Mouse (Mus musculus): ENCODE data around the gene Bcl9.
A peak's percentile ranks its signal among the peaks of the same experiment; 100 is the strongest.

Gene Bcl9

GRCm38 (mm10) chr3:97297553-97298432 lies at the start of gene Bcl9:
Gene Bcl9, minus strand, starts transcription at chr3:97297917.
- peak; percentile 94 for DNase-seq (ENCODE audit: low read depth, low spot score)

DNA sequence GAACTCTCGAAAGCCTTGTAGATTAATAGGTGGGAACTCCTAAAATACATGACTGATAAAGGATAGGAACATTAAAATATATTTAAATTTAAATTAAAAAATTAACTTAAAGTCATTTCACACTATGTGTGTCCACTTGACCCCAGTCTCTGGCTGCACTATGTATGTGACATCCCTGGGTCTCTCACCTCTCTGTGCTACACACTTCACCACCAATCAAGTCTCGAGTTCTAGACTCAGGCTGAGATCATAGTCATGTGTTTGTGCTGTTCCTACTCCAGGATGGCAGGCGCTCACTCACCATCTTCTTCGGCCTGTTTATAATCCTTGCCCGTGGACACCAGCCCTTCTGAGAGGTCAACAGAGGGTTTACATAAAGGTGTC lies 41.5 kb upstream of the Bcl9 start:
- no peak for DNase-seq (ENCODE audit: low read depth, low spot score)

DNA sequence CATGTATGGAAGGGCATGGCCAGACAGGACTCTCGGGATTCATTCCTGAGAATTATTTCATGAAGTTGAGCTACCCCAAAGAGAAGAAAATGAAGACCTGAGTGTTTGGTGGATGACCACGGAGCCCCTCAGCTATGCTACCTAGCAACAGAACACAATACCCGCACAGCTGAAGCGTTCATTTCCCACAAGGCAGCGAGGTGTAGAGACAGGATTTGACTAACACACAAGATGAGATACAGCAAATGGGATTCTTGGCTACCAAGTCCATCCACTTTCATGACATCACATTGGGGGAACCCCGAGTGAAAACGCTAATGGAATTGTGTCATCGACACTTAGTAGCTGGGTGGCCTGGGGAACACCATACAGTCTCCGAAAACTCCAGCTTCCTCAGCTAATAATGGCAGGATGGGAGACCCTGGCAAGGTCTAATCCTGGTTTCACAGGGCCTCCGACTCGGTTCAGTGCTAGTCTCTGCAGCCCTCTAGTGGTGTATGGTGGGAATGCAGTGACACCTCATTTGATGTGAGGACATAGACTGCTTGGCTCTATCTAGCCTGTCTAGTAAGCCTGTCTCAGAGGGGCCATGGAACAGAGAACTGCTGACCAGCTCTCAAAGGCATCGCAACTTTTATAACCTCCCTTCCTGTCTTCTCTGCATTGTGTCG lies 40.9 kb upstream of the Bcl9 start:
- DNase-seq (ENCODE audit: low read depth, low spot score), result peak; percentile 72

DNA sequence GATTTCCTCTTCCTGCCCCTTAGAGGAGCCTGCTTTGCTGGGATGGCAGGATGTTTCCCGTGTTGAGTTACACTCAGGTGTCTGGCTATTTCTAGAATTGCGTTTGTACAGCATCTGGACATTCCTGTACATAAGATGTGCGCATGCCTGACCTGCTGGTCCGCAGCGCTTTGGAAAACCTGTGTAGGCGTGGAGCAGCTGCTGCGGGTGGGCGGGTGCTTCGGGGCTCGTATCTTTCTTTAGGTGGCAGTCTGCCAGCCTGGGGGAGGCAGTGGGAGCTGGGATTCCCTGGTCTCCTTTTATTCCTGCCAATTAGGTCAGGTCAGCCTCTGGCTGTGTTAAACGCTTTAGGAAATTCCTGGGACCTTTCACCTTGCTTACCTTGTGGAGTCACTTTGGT lies 39.6 kb upstream of the Bcl9 start:
- no peak for DNase-seq (ENCODE audit: low read depth, low spot score)

- DNase-seq (ENCODE audit: low read depth, low spot score), result no peak
Observed at GRCm38 (mm10) chr3:97336331-97336730, 38.6 kb upstream of the Bcl9 start.

DNA sequence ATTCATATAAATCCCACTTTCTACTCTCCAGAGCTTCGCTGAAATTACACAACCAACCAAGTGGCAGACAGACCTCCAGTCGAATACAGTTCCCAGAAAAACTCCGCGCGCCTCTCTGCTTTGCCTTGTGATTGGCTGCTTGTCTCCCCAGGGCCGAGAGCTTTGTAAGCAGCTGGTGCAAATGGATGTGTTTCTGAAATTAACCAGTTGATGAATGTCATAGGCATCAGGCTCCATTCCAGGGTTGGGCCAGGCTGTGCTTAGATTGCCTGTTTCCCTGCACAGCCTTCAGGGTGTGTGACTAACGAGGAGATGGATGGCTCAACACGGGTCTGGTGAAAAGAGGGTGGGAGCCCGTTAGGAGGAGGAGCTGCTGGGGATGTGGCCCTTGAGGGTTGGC lies 36.9 kb upstream of the Bcl9 start:
- DNase-seq (ENCODE audit: low read depth, low spot score), result no peak

DNA sequence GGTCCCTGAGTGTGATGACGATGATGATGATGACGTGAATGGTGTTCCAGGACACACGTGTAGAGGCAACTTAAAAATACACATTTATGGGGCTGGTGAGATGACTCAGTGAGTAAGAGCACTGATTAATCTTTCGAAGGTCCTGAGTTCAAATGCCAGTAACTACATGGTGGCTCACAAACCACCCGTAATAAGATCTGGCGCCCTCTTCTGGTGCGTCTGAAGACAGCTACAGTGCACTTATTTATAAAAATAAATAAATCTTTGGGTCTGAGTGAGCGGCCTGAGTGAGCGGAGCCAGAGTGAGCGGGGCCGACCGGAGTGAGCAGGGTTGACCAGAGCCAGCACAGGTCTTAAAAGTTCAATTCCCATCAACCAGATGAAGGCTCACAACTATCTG lies 34.5 kb upstream of the Bcl9 start:
- DNase-seq (ENCODE audit: low read depth, low spot score), result no peak

DNA sequence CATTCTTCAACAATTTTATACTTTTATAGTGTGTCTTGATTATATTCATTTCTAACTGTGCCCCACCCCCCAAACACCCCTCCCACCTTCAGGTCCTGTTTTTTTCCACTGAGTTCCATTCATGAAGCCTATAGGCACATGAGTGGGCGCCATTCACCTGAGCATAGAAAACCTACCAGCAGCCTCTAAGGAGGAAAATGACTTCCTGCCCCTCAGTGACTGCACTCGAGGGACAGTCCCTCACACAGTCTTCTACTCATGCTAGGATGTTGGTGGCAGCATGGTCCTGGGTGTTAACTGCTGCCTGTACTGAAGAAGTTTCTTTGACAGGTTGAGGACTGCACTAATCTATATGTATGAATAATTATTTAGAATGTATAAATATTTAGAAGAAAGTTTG lies 30.1 kb upstream of the Bcl9 start:
- DNase-seq (ENCODE audit: low read depth, low spot score), result no peak

- DNase-seq (ENCODE audit: low read depth, low spot score), result no peak
Observed at GRCm38 (mm10) chr3:97327356-97327755, 29.6 kb upstream of the Bcl9 start.

GRCm38 (mm10) chr3:97325621-97326345 lies 28.1 kb upstream of the Bcl9 start:
- no peak for DNase-seq (ENCODE audit: low read depth, low spot score)

DNA sequence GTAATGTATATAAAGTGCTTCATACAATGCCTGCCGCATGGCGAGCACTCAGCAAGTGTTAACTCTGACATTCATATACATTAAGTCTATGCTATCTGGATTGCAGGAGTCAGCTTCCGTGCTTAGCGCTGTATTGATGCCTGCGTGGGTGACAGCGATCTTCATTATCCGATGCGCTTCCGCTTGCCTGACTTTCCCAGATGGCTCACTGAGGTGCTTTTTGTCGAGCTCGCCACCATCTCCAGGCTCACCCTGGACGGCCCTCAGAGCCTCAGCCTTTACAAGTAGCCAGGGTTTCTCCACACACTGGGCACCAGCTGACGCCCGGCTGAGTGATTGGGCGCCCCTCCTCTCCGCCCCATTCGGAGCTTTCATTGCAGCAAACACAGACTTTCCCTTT lies 26.3 kb upstream of the Bcl9 start:
- DNase-seq (ENCODE audit: low read depth, low spot score), result no peak

GRCm38 (mm10) chr3:97317302-97317701 lies 19.6 kb upstream of the Bcl9 start:
- DNase-seq (ENCODE audit: low read depth, low spot score), result no peak

DNA sequence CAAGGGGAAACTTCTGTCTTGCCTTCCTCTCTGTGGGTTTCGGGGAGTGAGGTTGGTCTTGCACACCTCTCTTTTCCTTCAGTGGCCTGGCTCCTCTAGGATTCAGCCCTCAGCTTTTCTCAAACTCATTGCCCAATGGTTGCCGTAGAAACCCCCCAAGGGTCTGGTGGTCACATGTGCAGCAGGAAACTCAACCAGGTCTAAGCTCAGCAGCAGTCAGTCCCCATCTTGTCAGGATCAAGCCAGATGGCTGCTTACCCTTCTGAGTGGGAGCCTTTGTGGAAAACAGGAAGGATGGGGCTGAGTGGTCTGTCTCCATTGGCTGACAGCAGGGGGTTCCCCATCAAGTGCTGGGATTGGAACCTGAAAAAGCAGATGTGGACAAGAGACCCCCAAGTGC lies 15.7 kb upstream of the Bcl9 start:
- no peak for DNase-seq (ENCODE audit: low read depth, low spot score)

- no peak for DNase-seq (ENCODE audit: low read depth, low spot score)
Observed at GRCm38 (mm10) chr3:97311998-97312397, 14.3 kb upstream of the Bcl9 start.

DNA sequence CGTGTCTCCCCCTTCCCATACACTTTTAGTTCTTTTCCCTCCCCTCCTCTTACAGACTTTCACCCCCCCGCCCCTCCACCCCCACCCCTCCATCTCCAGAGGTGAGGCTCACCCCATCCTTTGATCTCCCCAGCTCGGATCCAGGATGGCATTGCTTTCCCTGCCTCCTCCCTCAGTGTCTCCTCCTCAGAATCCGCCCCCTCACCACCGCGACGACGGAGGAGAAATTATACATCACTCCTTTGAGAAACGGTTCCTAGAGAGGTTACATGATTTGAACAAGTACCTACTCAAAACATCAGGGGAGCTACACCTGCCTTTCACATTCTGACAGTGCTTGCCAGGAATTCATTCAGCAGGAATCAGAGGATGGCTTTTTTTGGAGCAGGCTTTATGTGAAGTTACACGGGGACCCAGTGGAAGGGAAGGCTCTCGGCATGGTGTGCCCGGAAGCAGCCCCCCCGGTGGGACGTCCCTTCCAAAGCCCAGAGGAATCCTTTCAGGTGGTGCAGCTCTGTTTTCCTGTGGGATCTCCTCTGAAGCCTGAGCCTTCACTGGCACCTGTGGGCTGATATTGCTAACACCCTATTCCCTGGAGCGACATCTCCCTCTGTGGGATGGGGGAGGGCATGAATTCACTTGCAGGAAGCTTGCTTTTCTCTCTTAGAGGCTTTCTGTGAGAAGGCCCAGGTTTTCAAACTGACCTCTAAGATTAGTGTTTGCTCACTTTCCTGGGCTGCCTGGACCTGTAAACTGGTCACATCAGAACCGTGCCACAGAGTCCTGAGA lies 12.2 kb upstream of the Bcl9 start:
- DNase-seq (ENCODE audit: low read depth, low spot score), result no peak

DNA sequence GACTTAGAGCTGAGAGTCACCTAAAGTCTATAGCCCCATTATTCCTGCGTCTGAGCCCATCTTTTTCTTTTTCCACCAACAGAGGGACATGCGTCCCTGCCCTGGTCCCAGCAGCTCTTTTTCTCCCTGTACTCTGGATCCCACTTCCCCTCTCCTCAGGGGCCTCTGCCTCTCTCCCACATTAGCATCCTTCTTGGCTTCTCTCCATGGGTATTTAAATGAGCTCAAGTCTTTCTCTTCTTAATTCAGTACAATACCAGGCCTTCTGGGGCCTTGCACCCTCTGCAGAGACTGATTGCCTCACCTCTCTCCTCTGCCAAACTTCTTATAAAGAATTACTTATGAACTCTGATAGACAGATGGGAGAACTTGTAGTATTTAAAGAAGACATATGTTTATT lies 10.7 kb upstream of the Bcl9 start:
- no peak for DNase-seq (ENCODE audit: low read depth, low spot score)

- no peak for DNase-seq (ENCODE audit: low read depth, low spot score)
Observed at GRCm38 (mm10) chr3:97305907-97306306, 8.2 kb upstream of the Bcl9 start.

- no peak for DNase-seq (ENCODE audit: low read depth, low spot score)
Observed at GRCm38 (mm10) chr3:97301586-97301985, 3.9 kb upstream of the Bcl9 start.

DNA sequence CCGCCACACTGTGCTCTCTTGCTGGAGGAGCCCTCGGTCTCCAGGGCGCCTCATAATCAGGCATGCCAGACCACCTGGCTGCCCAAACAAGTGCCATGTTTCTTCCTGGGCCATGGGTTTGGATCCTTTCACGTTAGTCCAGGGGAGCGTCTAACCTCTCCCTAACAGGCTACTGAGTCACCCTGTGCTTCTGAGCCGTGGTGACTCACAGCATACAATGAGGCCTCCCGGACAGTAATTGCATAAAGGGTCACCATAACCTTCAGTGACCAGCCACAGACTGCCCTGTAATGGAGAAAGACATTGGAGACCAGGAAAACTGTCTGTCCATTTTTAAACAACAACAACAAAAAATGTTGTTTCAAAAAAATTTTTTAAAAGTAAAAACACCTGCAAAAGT lies 2.7 kb upstream of the Bcl9 start:
- no peak for DNase-seq (ENCODE audit: low read depth, low spot score)

DNA sequence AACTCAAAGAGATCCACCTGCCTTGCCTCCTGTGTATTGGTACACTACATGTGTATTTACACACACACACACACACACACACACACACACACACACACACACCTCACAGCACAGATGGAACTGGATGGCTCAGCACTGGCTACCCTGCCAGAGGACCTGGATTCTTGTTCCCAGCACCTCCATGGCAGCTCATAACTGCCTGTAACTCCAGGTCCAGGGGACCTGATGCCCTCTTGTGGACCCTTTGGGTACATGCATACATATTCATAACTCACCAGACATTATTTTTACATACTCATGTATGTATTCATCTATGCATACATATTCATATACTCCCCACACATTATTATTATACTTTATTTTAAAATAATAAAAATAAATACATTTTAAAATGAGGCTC lies 2.2 kb upstream of the Bcl9 start:
- DNase-seq (ENCODE audit: low read depth, low spot score), result no peak

- DNase-seq (ENCODE audit: low read depth, low spot score), result no peak
Observed at GRCm38 (mm10) chr3:97298856-97299465, 1.2 kb upstream of the Bcl9 start.
